Mouse (Mus musculus): ENCODE measurements around the gene Crb2. TPM values are rescaled to one million over a fixed set of nuclear protein-coding genes. Genes with fewer than 3 reads are reported as not detected.

The Crb2 gene
- total RNA-seq, 2 experiments from 2014 or later, result not detected

Other genes with a start within 250 kb of the Crb2 start
- 53.9 and 54.8 TPM in 2 replicates for gene Strbp, start 72.4 kb upstream of the Crb2 start, total RNA-seq (2015)
- gene Strbp, start 72.4 kb upstream of the Crb2 start, total RNA-seq (2017), result 50.3 and 80.3 TPM in 2 replicates